Mouse (Mus musculus) frontal cortex, adult 2 months (tissue): ENCODE measurements around the gene Siah1b. TPM values are rescaled to one million over a fixed set of nuclear protein-coding genes. Genes with fewer than 3 reads are reported as not detected.

Source experiments
- DNase-seq, 2 experiments: peaks; one replicate each; pipeline ENCODE4 v3.0.0; 2022; ENCODE audit warnings: low spot score in 1 of 2; ENCODE audit errors: extremely low spot score in 1 of 2
- polyA plus RNA-seq: library from polyadenylated mRNA; depleted of rRNA; stranded (reverse); fragments of >200 nt; gene quantifications from 2 replicates; pipeline ENCODE4 v1.2.3, GENCODE M21; 2012; rRNA removed

Siah1b gene
- 9.5 and 9.8 TPM in 2 replicates for polyA plus RNA-seq

- peak; percentile 89 to 93 for DNase-seq
Measured at GRCm38 (mm10) chrX:164076040-164076775, at the start of gene Siah1b. Gene Siah1b (minus strand): TSS chrX:164076493.

GRCm38 (mm10) chrX:164123942-164124341, 47.6 kb upstream of the Siah1b start:
- DNase-seq = no peak

GRCm38 (mm10) chrX:164113744-164114143, 37.5 kb upstream of the Siah1b start:
- DNase-seq = no peak

GRCm38 (mm10) chrX:164111146-164111545, 34.9 kb upstream of the Siah1b start:
- no peak for DNase-seq

- no peak for DNase-seq
Measured at GRCm38 (mm10) chrX:164102656-164103055, 26.4 kb upstream of the Siah1b start.

- DNase-seq = no peak
Measured at GRCm38 (mm10) chrX:164102198-164102597, 25.9 kb upstream of the Siah1b start.

- DNase-seq = peak in 1 of 2 experiments; percentile 19
Measured at GRCm38 (mm10) chrX:164101483-164101882, 25.2 kb upstream of the Siah1b start.

- no peak for DNase-seq
Measured at GRCm38 (mm10) chrX:164095838-164096237, 19.5 kb upstream of the Siah1b start.

- no peak for DNase-seq
Measured at GRCm38 (mm10) chrX:164093435-164093834, 17.1 kb upstream of the Siah1b start.

- no peak for DNase-seq
Measured at GRCm38 (mm10) chrX:164092300-164093169, 16.2 kb upstream of the Siah1b start.

- DNase-seq = no peak
Measured at GRCm38 (mm10) chrX:164089916-164090315, 13.6 kb upstream of the Siah1b start.

- DNase-seq = no peak
Measured at GRCm38 (mm10) chrX:164088582-164088981, 12.3 kb upstream of the Siah1b start, which contains the start of gene Cltrn. Gene Cltrn (plus strand): TSS chrX:164088830.

GRCm38 (mm10) chrX:164082030-164082429, 5.7 kb upstream of the Siah1b start:
- DNase-seq = no peak

- no peak for DNase-seq
Measured at GRCm38 (mm10) chrX:164068968-164069367, 7.3 kb downstream of the Siah1b start.

GRCm38 (mm10) chrX:164066185-164066584, 10.1 kb downstream of the Siah1b start:
- DNase-seq = peak; percentile 28 to 80

- no peak for DNase-seq
Measured at GRCm38 (mm10) chrX:164059070-164059469, 17.2 kb downstream of the Siah1b start.

GRCm38 (mm10) chrX:164058523-164058922, 17.8 kb downstream of the Siah1b start:
- no peak for DNase-seq

- DNase-seq = no peak
Measured at GRCm38 (mm10) chrX:164055726-164056125, 20.6 kb downstream of the Siah1b start.

- no peak for DNase-seq
Measured at GRCm38 (mm10) chrX:164046736-164047135, 29.6 kb downstream of the Siah1b start.

- DNase-seq = peak; percentile 8 to 38
Measured at GRCm38 (mm10) chrX:164042069-164042468, 34.2 kb downstream of the Siah1b start.

GRCm38 (mm10) chrX:164038882-164039281, 37.4 kb downstream of the Siah1b start:
- no peak for DNase-seq
